Mouse (Mus musculus): ENCODE measurements around the gene Olfr1371. TPM values are rescaled to one million over a fixed set of nuclear protein-coding genes. Genes with fewer than 3 reads are reported as not detected.
"Not testable (repeated sequence)": the region's sequence is repeated elsewhere in the genome, so short reads cannot be mapped to it uniquely, and the experiment has no call there.

Olfr1371 gene
- polyA plus RNA-seq, 1 experiment: not detected

DNA sequence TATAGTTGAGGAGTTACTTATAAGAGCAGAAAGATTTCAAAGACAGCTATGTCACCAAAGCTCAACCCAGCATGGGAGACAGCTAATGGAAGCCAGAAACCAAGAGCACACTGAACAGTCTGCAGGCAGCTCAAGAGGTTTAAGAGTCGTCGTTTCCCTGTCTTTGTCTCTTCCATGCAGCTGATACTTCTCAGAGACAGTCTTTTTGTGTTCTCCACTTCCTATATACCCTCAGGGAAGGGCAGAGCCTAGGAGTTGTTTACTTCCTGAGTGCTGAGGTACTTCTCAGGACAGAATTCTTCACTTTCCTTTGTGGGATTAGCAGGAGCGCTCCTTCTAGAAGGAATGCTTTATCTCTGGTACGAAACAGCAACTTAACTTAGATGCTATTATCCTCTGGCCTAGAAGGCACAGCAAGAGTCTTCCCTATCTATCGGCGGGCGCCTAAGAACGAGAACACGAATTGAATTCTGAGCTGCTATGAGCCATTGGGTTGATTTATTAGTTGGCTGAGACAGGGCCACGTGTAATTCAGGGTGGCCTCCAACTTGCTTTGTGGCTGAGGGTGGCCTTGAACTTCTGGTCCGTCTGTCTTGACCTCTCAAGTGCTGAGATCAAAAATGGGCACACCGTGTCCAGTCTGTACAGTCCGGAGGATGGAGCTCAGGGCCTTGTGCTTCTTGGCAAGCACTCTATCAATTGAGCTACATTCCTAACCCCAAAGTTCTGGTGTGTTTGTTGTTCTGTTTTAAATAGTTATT, 13.9 kb upstream of the Olfr1371 start:
- Histone ChIP-seq H3K4me3 (ENCODE audit: insufficient read depth, low read length) (no peak overlapping the region), H3K4me1 (ENCODE audit: control insufficient read depth, insufficient read depth, low read length) (0 out of 2 replicates have a peak, but pooled peaks cover 1% of the 10 kb centered on the region), H3K27ac (ENCODE audit: insufficient read depth, low read length) (no peak overlapping the region)
- TF ChIP-seq CTCF (IDR thresholded peaks at IDR 0.05; ENCODE audit: borderline replicate concordance, insufficient read depth, low read length): no peak

- no peak for TF ChIP-seq CTCF (IDR thresholded peaks at IDR 0.05; ENCODE audit: borderline replicate concordance, insufficient read depth, low read length)
- TF ChIP-seq POLR2A (IDR thresholded peaks at IDR 0.05; ENCODE audit: low read depth, low read length): no peak
- no peak overlapping the region for H3K4me3 ChIP-seq (ENCODE audit: insufficient read depth, low read length)
- no peak overlapping the region for H3K27ac ChIP-seq (ENCODE audit: insufficient read depth, low read length)
- H3K4me1 ChIP-seq (ENCODE audit: control insufficient read depth, insufficient read depth, low read length): 0 out of 2 replicates have a peak, but pooled peaks cover 1% of the 10 kb centered on the region
Measured at GRCm38 (mm10) chr11:52227053-52227452, 13.3 kb upstream of the Olfr1371 start.

- Histone ChIP-seq H3K4me3 (ENCODE audit: insufficient read depth, low read length) (no peak overlapping the region), H3K27ac (ENCODE audit: insufficient read depth, low read length) (no peak overlapping the region), H3K4me1 (ENCODE audit: control insufficient read depth, insufficient read depth, low read length) (0 out of 2 replicates have a peak, but pooled peaks cover 1% of the 10 kb centered on the region)
- no peak for TF ChIP-seq CTCF (IDR thresholded peaks at IDR 0.05; ENCODE audit: borderline replicate concordance, insufficient read depth, low read length)
Measured at GRCm38 (mm10) chr11:52225986-52226599, 12.3 kb upstream of the Olfr1371 start.

DNA sequence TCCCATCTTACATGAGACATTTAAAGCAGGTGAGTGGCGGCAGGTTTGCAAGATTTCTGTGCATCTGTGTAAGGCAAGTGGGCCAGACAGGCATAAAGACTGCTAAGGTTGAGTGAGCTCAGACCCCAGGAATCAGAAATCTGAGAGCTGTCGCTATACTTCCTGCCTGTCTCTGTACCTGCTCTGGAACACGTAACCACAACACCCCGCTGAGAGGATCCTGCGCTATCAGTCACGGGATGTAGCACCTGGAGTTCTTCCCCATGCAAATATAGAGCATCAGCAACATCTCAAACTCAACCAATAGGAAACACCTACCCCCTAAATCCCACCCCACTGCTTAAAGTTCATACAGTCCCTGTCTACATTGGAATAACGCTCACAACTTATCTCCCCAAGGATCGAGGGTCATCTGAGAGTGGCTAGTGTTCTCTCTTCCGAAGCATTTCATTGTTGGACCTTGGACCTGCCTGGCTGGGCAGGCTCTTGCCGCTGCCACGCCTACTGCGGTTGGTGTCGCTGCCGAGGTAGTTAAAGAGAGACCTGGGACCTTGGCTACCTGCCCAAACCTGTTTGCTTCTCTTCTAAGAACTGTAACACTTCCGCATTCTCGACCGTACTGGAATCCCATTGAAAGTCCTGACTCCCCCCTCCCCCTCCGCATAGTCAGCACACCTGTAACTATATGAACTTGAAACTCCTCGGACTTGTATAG, 10.3 kb upstream of the Olfr1371 start:
- H3K27ac ChIP-seq (ENCODE audit: insufficient read depth, low read length): no peak overlapping the region
- no peak for TF ChIP-seq CTCF (IDR thresholded peaks at IDR 0.05; ENCODE audit: borderline replicate concordance, insufficient read depth, low read length)
- H3K4me1 ChIP-seq (ENCODE audit: control insufficient read depth, insufficient read depth, low read length): no peaks in the 10 kb centered on the region
- no peak overlapping the region for H3K4me3 ChIP-seq (ENCODE audit: insufficient read depth, low read length)

GRCm38 (mm10) chr11:52222891-52223290, 9.1 kb upstream of the Olfr1371 start:
- H3K4me3 ChIP-seq (ENCODE audit: insufficient read depth, low read length): no peak overlapping the region
- H3K4me1 ChIP-seq (ENCODE audit: control insufficient read depth, insufficient read depth, low read length): no peaks in the 10 kb centered on the region
- no peak overlapping the region for H3K27ac ChIP-seq (ENCODE audit: insufficient read depth, low read length)
- TF ChIP-seq POLR2A (IDR thresholded peaks at IDR 0.05; ENCODE audit: low read depth, low read length) (no peak), CTCF (IDR thresholded peaks at IDR 0.05; ENCODE audit: borderline replicate concordance, insufficient read depth, low read length) (no peak)

DNA sequence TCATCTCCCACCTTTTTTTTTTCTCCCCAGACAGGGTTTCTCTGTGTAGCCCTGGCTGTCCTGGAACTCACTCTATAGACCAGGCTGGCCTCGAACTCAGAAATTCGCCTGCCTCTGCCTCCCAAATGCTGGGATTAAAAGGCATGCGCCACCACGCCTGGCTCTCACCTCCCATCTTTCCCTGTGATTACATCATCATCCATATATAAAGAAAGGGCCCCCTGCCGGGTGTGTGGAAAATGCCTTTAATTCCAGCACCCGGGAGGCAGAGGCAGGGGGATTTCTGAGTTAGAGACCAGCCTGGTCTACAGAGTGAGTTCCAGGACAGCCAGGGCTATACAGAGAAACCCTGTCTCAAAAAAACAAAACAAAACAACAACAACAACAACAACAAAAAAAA, 8.1 kb upstream of the Olfr1371 start:
- H3K27ac ChIP-seq (ENCODE audit: insufficient read depth, low read length): not testable (repeated sequence)

GRCm38 (mm10) chr11:52220282-52220681, 6.5 kb upstream of the Olfr1371 start:
- no peaks in the 10 kb centered on the region for H3K4me1 ChIP-seq (ENCODE audit: control insufficient read depth, insufficient read depth, low read length)
- H3K4me3 ChIP-seq (ENCODE audit: insufficient read depth, low read length): no peak overlapping the region
- TF ChIP-seq CTCF (IDR thresholded peaks at IDR 0.05; ENCODE audit: borderline replicate concordance, insufficient read depth, low read length): peak; percentile 91
- TF ChIP-seq POLR2A (IDR thresholded peaks at IDR 0.05; ENCODE audit: low read depth, low read length): no peak
- no peak overlapping the region for H3K27ac ChIP-seq (ENCODE audit: insufficient read depth, low read length)

More for the DNA sequence above, 8.1 kb upstream of the Olfr1371 start:
- H3K4me3 ChIP-seq (ENCODE audit: insufficient read depth, low read length); H3K4me1 ChIP-seq (ENCODE audit: control insufficient read depth, insufficient read depth, low read length): not testable (repeated sequence)

DNA sequence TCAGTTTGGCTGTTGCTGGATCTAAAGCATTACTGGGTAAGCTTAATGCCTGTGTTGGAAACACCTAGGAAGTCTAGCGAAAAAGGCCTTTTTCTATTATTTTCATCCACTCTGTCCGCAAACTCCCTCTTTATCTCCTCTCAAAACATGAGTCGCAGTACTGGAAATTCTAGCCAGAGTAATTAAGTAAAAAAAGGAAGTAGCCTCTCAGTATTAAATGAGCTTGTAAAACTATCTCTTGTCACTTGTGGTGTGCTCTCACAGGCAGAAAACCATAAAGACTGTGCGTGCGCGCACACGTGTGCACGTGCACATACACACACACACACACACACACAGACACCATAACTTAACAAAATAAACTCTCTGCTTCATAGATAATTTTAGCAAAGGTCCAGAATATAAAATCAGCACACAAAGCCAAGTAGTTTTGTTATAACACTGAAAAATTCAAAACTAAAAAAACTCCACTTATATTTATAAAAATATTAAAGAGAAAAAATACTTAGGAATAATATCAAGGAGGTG, 17.2 kb downstream of the Olfr1371 start:
- not testable (repeated sequence) for H3K4me3 ChIP-seq (ENCODE audit: insufficient read depth, low read length); H3K4me1 ChIP-seq (ENCODE audit: control insufficient read depth, insufficient read depth, low read length)

DNA sequence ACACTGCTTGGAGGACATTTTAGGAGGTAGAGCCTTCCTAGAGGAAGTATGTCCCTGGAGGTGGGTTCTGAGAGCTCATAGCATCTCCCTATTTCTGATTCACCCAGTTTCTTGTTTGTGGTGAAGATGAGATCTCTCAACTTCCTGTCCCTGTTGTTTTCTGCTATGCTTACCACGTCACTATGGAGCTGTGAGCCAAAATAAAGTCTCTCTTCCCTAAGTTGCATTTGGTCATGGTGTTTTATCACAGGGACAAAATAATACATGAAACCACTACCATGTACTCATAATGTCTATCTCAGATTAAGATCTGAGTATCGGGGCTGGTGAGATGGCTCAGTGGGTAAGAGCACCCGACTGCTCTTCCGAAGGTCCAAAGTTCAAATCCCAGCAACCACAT, 33.1 kb downstream of the Olfr1371 start:
- H3K4me1 ChIP-seq (ENCODE audit: control insufficient read depth, insufficient read depth, low read length); H3K27ac ChIP-seq (ENCODE audit: insufficient read depth, low read length); H3K4me3 ChIP-seq (ENCODE audit: insufficient read depth, low read length): not testable (repeated sequence)

More for the DNA sequence above, 17.2 kb downstream of the Olfr1371 start:
- not testable (repeated sequence) for H3K27ac ChIP-seq (ENCODE audit: insufficient read depth, low read length)

- H3K4me3 ChIP-seq (ENCODE audit: insufficient read depth, low read length); H3K4me1 ChIP-seq (ENCODE audit: control insufficient read depth, insufficient read depth, low read length); H3K27ac ChIP-seq (ENCODE audit: insufficient read depth, low read length): not testable (repeated sequence)
Measured at GRCm38 (mm10) chr11:52179897-52180296, 33.9 kb downstream of the Olfr1371 start.
